Mouse (Mus musculus): Measurements from ENCODE around the gene Scgb2b12.
"Not testable (repeated sequence)": the region's sequence is repeated elsewhere in the genome, so short reads cannot be mapped to it uniquely, and the experiment has no call there.

Gene Scgb2b12

GRCm38 (mm10) chr7:32327145-32327544 lies at the start of gene Scgb2b12:
Scgb2b12 (minus strand) TSS chr7:32327245.
- DNase-seq (ENCODE audit: low spot score in 2 of 2), result not testable (repeated sequence)

- not testable (repeated sequence) for DNase-seq (ENCODE audit: low spot score in 2 of 2)
These were observed 6.8 kb upstream of the Scgb2b12 start, which contains the start of gene Scgb1b12 for GRCm38 (mm10) chr7:32333882-32334281. Scgb1b12 (plus strand) TSS chr7:32334182.

Data from heart, adult 9 months (tissue).